In genomic region chr13:43036510-43036909, GRCm38 (mm10) we compare ENCODE assay signal across 23 mouse cellular contexts.
"Had no signal": no experiment of that assay in that cellular context is flagged by ENCODE, and none has a peak within 500 bp of the region (broad histone marks: within the 10 kb centered on the region; RNA-seq: fewer than 3 reads in every experiment).

No protein-coding gene starts in this region.

- H3K9me3 ChIP-seq: heart, embryonic 10.5 days; hindbrain, embryonic 15.5 days; kidney, embryonic 15.5 days; limb, embryonic 15.5 days; liver, embryonic 12.5 days had no signal

- H3K36me3 ChIP-seq: heart, embryonic 10.5 days; heart, embryonic 12.5 days; hindbrain, embryonic 15.5 days; kidney, embryonic 15.5 days; limb, embryonic 15.5 days; liver, embryonic 12.5 days had no signal

- H3K4me2 ChIP-seq: heart, embryonic 12.5 days; hindbrain, embryonic 13.5 days; hindbrain, embryonic 15.5 days; kidney, embryonic 15.5 days; limb, embryonic 15.5 days; liver, embryonic 12.5 days had no signal

- H3K9ac ChIP-seq: heart, embryonic 12.5 days; hindbrain, embryonic 13.5 days; hindbrain, embryonic 15.5 days; kidney, embryonic 15.5 days; limb, embryonic 15.5 days; liver, embryonic 12.5 days; liver, embryonic 14.5 days had no signal

- H3K27me3 ChIP-seq: heart, embryonic 12.5 days; hindbrain, embryonic 13.5 days; hindbrain, embryonic 15.5 days; kidney, embryonic 15.5 days; limb, embryonic 15.5 days; liver, embryonic 12.5 days had no signal

- H3K4me1 ChIP-seq: heart, embryonic 10.5 days; heart, embryonic 12.5 days; hindbrain, embryonic 13.5 days; hindbrain, embryonic 15.5 days; kidney, embryonic 15.5 days; limb, embryonic 15.5 days; liver, embryonic 12.5 days had no signal

- ATAC-seq: hindbrain, postnatal 0 days; intestine, embryonic 16.5 days; liver, embryonic 12.5 days had no signal

- H3K4me3 ChIP-seq: heart, embryonic 10.5 days; heart, embryonic 12.5 days; hindbrain, embryonic 13.5 days; hindbrain, embryonic 15.5 days; kidney, embryonic 15.5 days; limb, embryonic 15.5 days; liver, embryonic 12.5 days had no signal

- DNase-seq: gastrocnemius, postnatal 14 days; gastrocnemius, postnatal 36 days; heart, adult 18-20 months; heart, postnatal 10 days; kidney, adult 11 months; kidney, adult 2 months; kidney, adult 9 months; kidney, postnatal 14 days; kidney, postnatal 36 days; layer of hippocampus, adult 9-11 months; layer of hippocampus, postnatal 36 days; lung, adult 18-20 months had no signal

- H3K27ac ChIP-seq: heart, embryonic 10.5 days; hindbrain, embryonic 13.5 days; hindbrain, embryonic 15.5 days; hindbrain, postnatal 0 days; kidney, embryonic 15.5 days; kidney, postnatal 0 days; limb, embryonic 15.5 days; liver, embryonic 12.5 days; liver, embryonic 14.5 days had no signal
